Mouse (Mus musculus) heart, adult 11 months (tissue): ENCODE measurements at regions not wholly inside any gene's neighbourhood (a gene's known extent, or its start where the extent isn't known, plus 50 kb on each side); places are given as distances from the start of the nearest gene placed in this dataset.

Experiments
- DNase-seq: peaks from one replicate; pipeline ENCODE4 v3.0.0; 2022

GRCm38 (mm10) chr10:35654548-35655180, 57.0 kb downstream of the Amd2 start:
- DNase-seq: no peak

GRCm38 (mm10) chr10:35649930-35650329, 61.8 kb downstream of the Amd2 start:
- DNase-seq: peak; percentile 74

GRCm38 (mm10) chr10:35620853-35621252, 90.8 kb downstream of the Amd2 start:
- no peak for DNase-seq

GRCm38 (mm10) chr10:35586251-35586650, 125.4 kb downstream of the Amd2 start:
- no peak for DNase-seq
